Mouse (Mus musculus) frontal cortex, postnatal 10 days (tissue): ENCODE measurements at regions not wholly inside any gene's neighbourhood (a gene's known extent, or its start where the extent isn't known, plus 50 kb on each side); places are given as distances from the start of the nearest gene placed in this dataset.

Source experiments
- DNase-seq, 2 experiments: peaks; one replicate each; pipeline ENCODE4 v3.0.0; 2022; ENCODE audit warnings: low spot score in 2 of 2, mixed read lengths in 1 of 2

DNA sequence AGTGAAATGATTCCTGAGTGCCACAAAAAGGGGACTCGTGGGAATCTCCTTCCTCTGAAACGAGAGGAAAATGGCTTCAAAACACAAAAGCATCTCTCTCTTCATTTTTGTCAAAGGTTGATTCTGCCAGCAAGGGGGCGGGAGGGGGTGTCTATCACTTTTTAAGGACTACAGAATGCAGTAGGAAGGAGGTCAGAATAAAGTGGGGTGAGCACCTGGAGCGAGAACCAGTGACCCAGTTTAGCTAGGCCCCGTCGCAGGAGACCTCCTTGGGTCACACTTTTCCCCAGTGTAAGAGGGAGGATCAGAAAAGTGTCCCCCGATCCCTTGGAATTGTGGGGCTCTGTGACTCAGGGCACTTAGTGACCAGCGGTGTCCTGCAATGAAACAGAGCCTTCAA is 133.1 kb downstream of the Tgfb2 start:
- no peak for DNase-seq

DNA sequence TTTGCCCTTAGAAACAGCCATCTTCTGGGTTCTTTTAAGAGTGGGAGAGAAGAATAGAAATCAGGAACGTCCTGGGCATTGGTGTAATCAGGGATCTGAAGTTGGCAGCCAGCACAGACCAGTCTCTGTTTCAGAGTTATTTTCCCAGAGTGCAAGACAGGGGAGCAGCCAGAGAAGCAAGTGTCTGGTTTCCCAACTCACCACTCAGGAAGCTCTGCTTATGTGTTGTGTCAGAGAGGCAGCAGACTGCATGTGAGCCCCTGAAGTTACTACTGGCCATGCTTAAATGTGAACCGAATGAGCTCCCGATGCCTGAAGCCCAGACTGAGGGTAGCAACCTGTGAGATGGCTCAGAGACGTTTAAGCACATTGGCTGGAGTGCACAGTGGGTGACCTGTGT is 133.7 kb downstream of the Tgfb2 start:
- no peak for DNase-seq

DNA sequence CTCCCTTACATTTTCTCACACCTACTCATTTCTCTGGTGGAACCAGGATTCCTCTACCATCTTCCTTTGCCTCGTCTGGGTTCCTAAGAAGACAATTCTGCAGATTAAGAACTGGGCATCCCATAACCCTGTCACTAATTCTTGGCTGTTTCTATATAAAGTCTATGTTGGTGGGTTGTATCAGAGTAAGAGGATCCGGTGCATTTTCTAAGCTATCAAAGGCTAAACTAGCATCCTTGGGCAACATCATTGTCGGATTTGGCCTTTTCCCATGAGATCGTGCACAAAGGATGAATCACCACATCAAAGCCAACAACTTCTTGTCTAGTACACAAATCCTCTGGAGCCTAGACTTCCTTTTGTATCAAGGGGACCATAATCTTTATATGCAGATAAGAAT is 137.3 kb downstream of the Tgfb2 start:
- DNase-seq = no peak

DNA sequence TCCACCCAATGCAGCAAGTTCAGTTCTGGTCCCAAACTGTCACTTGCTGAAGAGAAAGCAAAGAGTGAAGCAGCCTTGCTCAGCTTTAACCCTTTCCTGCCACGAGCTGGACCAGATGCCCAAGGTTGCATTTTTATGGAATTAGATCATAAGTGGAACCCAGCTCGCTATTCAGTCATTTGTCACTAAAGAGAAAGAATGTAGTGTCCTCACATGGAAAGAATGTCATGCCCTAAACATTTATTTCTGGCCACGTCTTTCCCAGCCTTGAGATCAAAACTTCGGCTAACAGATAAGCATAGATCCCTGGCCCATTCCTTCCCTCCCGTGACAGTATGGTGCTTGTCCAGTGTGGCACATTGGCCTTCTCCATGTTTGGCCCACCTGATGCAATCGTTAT is 137.7 kb downstream of the Tgfb2 start:
- DNase-seq = no peak

DNA sequence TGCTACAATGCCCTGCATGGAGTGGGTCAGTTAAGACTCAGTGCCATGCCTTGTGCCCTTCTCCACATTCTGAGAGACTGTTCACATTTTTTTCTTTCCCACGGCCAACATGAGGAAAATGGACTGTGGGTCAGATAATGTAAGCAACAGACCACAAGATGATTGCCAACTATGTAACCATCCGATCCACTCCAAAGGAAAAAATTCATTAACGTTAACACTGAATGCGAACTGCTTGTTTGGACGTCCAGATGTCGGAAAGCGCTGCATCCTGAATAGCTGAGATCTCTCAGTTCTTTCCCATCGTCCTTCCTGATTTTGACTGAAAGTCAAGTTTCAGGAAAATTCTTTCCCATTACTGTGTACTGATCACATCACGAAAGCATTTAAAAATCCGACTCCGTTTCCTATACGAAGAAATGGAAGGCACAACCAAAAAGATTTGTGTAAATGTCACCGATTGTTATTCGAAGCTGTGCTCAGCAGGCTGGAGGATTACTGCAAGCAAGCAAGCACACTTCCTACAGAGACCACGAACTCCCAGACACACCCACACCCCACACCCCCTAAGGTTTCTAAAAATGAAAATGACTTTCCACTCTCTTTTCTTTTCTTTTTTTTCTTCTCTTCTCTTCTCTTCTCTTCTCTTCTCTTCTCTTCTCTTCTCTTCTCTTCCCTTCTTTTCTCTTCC is 138.5 kb downstream of the Tgfb2 start:
- DNase-seq = no peak

DNA sequence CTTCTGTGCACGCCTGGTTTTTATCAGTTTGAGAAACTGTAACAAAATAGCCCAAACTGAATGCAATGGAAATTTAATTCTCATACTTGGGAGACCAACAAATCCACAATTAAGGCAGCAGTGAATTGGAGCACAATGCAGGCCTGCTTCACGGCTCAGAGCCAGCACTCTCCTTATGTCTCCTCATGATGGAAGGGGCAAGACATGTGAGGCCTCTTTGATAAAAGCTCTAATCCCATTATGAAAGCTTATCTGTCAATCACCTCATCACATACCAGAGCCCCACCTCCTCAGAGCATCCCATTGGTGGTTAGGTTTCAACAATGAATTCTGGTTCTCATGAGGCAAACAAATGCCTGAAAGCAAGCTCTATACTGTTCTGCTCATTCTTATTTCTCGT is 143.8 kb downstream of the Tgfb2 start:
- no peak for DNase-seq

DNA sequence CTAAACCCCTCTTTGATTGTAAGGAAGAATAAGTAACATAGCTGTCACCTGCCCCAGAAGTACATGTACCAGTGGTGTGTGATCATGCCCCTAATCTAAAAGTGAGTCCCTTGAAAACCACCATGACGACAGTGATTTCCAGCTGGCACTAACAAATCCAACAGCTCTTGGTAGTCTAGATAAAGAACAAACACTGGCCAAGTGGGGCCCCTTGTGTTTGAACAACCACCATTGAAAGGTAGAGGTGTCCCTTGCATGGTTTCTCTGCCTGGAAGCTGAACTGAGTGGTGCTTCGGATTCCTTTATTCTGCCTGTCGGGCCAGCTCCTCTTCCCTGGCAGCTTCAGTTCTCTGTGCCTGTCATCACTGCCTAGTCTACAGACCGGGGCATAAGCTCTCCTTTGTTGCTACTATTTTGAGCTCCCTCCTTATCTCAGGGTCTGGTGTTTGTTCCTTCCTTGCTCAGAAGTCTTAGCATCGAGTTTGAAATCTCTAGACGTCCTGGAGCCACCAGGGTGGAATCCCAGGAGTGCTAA is 150.3 kb downstream of the Tgfb2 start:
- no peak for DNase-seq

DNA sequence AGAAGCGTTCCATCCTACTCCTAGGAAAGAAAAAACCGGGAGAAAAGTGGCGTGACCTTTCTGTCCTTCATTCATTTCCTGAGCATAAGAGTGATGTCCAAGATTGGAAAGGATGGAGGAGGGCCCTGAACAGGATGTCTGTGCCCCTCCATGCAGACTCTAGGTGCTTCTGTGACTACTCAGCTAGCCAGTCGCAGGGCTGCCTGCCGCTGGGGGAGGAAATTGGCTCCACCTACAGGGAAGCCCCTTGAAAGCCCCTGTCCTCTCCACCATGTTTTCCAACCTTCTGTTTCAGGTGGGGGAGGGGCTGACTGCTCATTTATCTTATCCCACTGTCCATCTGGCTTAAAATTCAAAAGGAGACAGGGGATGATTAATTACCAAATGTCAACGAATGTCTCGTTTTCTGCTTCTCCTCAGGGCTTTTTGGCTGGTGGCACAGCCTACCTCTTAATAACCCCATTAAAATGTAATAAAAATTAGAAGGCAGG is 151.2 kb downstream of the Tgfb2 start:
- no peak for DNase-seq

DNA sequence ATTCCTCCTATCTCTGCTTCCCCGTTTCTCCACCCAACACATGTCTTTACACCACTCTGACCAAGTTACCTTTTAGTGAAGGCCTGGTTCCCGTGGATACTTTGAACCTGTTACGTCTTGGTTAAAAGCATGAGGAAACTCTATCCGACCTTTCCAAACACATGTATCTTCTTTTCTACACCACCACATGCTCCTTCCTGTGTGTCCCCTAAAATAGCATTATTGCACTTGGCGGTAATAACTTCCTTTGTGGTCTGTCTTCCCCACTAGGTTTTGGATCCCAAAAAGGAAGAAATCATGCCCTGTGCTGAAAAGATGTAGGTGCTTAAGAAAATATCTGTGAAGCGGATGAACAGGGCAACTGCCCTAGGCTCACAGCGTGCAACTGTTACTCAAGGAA is 153.1 kb downstream of the Tgfb2 start:
- DNase-seq = no peak

DNA sequence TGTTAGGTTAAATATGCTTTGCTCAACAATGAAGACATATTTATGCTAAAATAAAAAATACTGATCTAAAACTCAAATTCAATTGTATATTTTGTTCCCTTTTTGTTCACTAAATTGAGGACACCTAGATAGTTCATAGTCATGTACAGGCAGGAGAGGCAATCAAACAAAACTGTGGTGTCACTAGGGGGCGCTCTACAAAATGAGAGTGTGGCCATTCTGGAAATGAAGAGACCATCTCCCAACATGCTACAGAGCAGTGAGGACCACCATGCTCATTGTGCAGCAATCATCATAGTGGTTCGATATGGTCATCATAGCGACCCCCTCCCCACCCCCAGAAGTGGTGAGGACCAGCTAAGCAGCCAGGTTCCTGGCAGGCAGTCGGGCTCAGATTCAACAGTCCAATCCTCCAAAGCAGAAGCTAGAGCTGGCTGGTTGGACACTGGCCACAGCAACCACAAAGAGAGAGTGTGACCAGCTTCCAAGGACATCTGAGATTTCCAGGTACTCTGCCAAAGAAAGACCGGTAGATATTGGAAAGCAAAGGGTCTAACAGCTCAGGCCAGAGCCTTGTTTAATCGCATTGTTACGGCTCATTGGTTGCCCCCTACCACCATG is 155.4 kb downstream of the Tgfb2 start:
- DNase-seq = no peak

DNA sequence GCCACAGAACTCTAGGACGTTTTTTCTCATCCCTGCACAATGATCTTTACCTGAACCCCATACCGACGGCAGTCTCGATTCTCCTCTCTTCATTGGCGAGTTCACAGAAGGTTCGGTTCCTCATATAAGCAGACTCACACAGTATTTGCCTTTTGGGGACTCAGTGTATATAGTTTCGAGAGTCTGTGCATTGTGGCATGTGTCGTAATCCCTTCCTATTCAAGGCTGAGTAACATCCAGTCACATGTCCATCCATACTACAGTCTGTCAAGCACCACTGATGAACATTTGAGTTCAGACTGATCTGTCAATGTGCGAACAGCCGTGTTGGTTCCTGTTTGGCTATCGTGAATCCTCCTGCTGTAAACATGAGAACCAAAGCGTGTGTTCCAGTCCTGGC is 156.6 kb downstream of the Tgfb2 start:
- DNase-seq = no peak

DNA sequence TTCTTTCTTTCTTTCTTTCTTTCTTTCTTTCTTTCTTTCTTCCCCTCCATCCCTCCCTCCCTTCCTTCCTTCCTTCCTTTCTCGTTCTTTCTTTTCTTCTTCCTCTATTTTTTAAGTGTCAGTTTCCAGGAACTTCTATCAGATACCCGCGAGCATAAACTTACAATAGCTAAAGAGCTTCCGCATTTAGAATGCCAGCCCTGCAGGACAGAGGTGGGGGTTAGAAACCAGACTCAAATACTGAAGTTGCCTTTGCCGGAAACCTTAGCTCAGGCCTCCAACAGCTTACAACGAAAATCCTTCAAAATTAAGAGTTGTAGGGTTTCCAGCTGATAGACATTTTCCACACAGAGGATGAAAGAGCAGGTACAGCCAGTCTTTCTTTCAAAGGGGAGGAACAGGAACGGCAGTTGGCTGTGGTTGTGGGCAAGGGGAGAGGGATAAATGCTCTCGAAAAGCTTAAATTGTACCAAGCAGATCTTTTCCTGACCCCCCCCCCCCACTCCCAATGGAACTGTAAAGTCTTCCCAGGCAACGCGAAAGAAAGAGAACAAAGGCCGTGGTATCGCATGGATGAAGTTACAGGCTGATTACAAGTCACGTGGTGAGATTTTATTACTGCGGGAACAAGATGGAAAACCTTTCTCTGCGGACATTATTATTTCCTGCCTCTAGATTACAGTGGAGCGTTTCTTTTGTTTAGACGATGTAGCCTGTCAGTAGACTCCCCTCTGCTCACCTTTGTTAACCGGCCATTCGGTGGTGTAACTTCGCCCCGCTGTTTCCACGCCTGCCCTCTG is 159.2 kb downstream of the Tgfb2 start:
- DNase-seq = no peak

DNA sequence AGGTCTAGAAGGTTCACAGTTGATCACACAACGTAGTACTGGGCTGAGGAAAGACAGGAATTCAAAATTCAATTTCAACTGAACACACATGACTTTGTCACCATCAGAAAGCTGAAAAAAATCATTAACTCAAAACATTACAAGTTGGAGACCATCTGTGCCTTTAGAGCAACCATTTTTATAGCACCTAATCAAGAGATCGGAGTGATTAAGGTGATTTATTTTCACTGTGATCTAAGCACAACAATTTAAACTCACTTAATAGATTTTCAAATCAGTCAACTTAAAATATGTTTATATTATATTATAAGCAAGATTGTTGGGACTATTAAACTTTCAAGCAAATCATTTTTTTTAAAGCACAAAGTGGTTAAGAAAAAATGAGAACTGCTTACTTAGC is 165.7 kb downstream of the Tgfb2 start:
- DNase-seq = no peak

DNA sequence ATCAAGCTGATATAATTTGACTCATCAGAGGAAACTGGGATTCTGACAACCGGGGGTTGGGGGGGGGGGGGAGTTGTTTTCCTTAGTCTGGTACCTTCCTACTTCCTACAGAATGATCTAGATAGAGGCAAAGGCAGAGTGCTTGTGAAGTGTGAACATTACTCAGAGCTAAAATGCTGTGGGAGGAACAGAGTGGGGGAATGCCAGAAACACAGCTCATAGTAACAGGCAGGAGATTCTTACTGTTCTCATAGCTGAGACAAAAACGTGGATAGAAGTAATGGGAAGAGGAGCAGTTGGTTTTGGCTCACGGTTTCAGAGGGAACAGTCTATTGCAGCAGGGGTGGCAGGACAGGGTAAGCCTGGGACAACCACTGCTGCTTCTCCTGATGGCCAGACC is 167.6 kb downstream of the Tgfb2 start:
- DNase-seq = peak in 1 of 2 experiments; percentile 13

DNA sequence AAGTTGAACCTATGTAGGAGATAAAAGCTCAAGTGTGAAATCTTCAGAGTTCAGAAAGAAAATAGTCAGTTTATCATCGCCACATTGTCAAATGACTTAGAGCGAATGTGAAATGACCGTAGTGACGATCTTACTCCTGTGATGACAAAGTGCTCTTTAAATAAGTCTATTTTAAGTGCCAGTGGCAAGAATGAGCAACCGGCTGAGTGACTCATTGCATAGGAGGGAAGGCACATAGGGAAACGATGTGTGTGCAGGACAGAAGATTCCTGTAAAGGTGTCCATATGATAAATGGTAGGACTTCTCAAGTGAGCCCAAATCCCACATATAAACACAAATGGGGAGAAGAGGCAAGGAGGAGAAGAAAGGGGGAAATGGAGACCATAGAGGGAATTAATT is 189.8 kb downstream of the Tgfb2 start:
- DNase-seq = no peak

DNA sequence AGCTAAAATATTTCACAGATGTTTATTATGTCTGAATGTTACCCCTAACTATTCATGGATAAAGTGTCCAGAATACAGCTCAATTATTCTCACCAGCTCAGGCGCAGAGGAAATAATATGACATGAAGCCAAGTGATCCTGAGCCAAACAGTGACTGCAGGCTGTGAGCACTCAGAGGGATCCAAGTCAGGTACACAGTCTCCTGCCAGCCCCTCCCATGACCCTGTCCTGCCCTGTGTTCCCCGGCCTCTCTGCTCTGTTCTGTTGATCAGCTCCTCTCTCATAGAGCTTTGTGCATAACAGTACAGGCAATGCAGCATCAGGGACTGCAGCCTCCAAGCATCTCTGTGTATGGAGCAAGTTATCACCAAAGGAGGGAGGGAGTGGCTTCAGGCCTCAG is 190.7 kb downstream of the Tgfb2 start:
- DNase-seq = no peak

DNA sequence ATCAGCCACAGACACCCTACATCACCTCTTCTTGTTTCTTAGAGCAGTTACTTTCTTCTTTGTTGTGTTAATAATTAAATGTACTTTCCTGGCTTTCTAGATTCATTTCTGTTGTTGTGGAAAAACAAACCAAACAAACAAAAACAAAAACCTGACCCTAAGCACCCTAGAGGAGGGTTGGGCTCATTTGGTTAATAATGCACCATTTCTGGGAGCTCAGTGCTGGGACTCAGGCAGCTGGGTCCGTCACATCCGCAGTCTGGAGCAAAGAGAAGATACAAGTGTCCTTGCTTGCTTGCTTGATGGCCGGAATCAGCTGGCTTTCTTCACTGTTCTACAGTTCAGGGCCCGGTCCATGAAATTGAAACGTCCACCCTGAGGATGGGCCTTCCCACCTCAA is 191.9 kb downstream of the Tgfb2 start:
- no peak for DNase-seq

DNA sequence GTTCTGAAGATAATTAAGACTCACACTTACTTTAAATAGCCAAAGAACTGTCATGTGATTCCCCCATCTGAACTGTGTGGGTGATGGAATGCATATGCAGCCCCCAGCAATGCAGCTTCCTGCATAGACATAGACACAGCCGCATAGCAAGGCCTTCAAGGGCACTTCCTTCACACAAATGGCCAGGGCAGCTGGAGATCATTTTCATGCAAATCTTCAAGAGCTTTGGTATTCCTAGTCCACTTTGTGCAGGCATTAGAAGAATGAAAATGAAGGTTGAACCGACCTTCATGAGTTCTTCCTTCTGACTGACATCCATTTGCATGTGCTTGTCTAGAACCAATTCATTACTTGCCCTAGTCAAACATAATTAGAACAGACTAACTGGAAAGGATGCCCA is 195.3 kb downstream of the Tgfb2 start:
- no peak for DNase-seq

DNA sequence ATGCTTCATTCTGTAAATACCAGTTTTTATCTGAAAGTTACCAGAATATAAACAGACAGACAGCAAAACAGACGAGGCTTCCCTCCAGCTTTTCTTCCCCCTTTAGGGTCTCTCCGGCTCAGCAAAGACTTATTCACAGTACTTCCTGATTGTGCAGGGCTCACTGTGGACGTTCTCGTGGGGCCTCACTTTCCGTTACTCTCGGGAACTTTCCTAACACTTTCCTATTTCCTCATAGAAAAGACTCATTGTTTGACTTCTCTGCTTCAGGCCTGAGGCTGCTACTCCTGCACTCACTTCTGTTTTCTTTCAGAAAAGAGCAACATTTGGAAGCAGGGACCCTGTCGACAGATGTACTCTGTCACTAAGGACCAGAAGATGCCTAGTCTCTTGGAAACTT is 197.4 kb downstream of the Tgfb2 start:
- no peak for DNase-seq

DNA sequence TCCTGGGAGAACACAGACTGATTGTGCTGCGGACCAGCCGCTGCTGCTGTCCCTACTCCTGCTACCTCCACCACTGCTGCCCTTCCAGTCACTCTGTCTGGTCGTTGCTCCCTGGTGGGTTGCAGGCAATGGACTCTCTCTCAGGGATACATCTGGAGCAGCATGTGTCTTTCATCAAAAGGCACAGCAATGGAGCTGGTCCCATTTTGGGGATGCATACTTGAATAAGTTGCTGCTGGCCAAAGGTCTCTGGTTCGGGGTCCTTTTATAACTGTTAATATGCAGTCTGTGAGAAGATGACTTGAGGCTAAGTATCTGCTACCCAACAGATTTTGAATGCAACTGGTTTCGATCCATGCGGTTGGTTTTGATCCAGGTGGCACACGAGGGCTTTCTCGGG is 197.8 kb downstream of the Tgfb2 start:
- DNase-seq = no peak

DNA sequence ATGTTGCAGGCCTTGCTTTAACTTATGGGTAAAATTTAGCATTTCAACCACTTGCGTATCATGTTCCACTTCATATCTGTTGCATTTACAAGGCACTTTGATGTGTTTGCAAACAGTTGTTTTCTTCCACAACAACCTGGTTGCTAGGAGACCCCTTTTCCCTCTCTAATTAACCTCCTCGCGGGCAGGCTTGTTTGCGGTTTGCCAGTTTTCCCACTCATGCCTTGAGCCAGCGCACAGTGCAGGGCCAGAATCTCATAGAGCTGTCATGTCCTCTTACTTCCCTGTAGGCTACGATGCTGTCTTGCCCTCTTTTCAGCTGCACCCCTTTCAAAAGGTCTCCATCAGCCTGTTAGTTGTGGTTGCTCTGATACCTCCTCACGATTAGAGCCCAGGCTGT is 199.3 kb downstream of the Tgfb2 start:
- no peak for DNase-seq

DNA sequence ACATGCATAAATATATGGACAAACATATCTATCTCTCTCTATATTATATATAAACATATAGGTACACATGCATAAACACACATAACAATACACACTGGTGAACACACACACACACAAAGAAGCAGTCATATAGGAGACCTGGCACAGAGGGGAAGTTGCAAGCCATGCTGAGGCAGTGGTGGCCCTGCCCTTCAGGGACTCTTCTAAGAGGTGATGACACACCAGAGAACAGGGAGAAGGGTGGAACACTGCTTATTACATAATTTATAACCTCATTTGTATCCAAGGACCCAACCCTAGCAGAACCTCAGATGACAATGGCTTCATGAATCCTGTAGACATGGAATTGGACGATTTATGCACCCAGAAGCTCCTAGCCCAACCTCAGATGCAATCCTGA is 199.9 kb downstream of the Tgfb2 start:
- DNase-seq = no peak
